Comparison of ENCODE assay signal across 12 mouse cellular contexts in the genomic region with DNA sequence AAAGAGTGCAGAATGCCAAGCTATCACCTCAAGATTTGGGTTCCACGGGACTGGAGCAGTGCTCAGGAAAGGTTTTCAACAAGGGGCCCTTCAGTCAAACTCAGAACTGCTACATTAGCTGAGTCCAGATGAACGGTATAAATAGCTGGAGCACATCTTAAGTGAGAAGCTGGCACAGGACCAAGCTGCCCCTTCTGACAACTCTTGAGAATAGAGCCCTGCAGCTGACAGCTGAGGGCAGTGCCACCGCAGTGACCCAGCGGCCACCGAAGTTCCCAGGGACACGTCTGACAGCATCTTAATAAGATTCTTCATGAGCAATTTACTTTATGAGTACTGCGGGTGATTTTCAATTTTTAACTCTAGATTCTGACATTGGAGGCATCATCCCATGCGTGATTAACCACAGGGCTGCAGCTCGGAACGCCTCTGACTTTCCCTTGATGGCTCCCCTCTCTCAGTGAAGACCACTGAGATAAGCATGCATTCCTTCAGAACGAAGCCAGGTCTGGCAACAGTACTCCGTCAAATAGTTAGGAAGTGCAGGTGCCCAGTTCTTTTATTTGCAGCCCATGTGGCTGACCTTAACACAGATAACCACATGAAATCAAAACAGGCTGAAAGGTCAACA. TPM values are rescaled to one million over a fixed set of nuclear protein-coding genes. Genes with fewer than 3 reads are reported as not detected.
DNase-seq lines count a peak whose midpoint lies in the region; ATAC-seq and TF ChIP-seq lines count a peak whose summit lies in the region.
"Had no signal": no experiment of that assay in that cellular context is flagged by ENCODE, and none has a peak within 500 bp of the region (broad histone marks: within the 10 kb centered on the region; RNA-seq: fewer than 3 reads in every experiment).

No protein-coding gene starts in this region.

- ATAC-seq in stomach, embryonic 16.5 days (ENCODE audit: insufficient read depth, low FRiP score): no peak
- ATAC-seq in stomach, postnatal 0 days (ENCODE audit: low FRiP score, low TSS enrichment): no peak
- ATAC-seq in heart, embryonic 14.5 days (ENCODE audit: insufficient number of reproducible peaks, insufficient read depth, low FRiP score, low read depth): peak; percentile 64
- ATAC-seq in megakaryocyte, adult 5-6 weeks (ENCODE audit: poor library complexity, severe bottlenecking): no peak

- H3K4me3 ChIP-seq in stomach, embryonic 16.5 days (replicated peaks; ENCODE audit: low read length): no peak overlapping the region
- no peak overlapping the region for H3K4me3 ChIP-seq in stomach, postnatal 0 days (ENCODE audit: low read depth, low read length)
- peak overlapping the region; percentile 2 to 11; a peak in 3 of 4 replicates for H3K4me3 ChIP-seq in heart, embryonic 14.5 days (ENCODE audit: control insufficient read depth in 1 of 2, insufficient read depth in 1 of 2, low read depth in 1 of 2, low read length in 2 of 2)
- H3K4me3 ChIP-seq in myocyte: no peak overlapping the region
- H3K4me3 ChIP-seq: erythroblast, embryonic 14.5 days had no signal

- H3K4me2 ChIP-seq in stomach, embryonic 16.5 days (ENCODE audit: low read depth, low read length): no peak overlapping the region; the same call in 1 of the 2 replicates
- no peak overlapping the region; the same call in 1 of the 2 replicates for H3K4me2 ChIP-seq in stomach, postnatal 0 days (replicated peaks; ENCODE audit: low read depth)
- peak overlapping the region; percentile 60 for H3K4me2 ChIP-seq in heart, embryonic 14.5 days (ENCODE audit: low read length)
- peak overlapping the region; percentile 21 for H3K4me2 ChIP-seq in myocyte (ENCODE audit: low read depth)

- TF ChIP-seq EP300 in stomach, postnatal 0 days (optimal IDR thresholded peaks at IDR 0.05): no peak

- no peak for TF ChIP-seq CTCF in stomach, postnatal 0 days (IDR thresholded peaks at IDR 0.05; ENCODE audit: low read depth)

- peak overlapping the region; percentile 33 for H3K27ac ChIP-seq in stomach, embryonic 16.5 days (ENCODE audit: low read length)
- no peak overlapping the region for H3K27ac ChIP-seq in stomach, postnatal 0 days (replicated peaks)
- peak overlapping the region; percentile 84 to 86 for H3K27ac ChIP-seq in heart, embryonic 14.5 days (replicated peaks in 1 of 2; ENCODE audit: control insufficient read depth in 1 of 2, insufficient read depth in 1 of 2, low read depth in 2 of 2, low read length in 2 of 2)
- H3K27ac ChIP-seq: macrophage had no signal

- H3K9me3 ChIP-seq in stomach, embryonic 16.5 days (replicated peaks; ENCODE audit: control insufficient read depth, low read length): no peaks in the 10 kb centered on the region
- H3K9me3 ChIP-seq in stomach, postnatal 0 days (ENCODE audit: control insufficient read depth, low read length): no peaks in the 10 kb centered on the region
- H3K9me3 ChIP-seq in heart, embryonic 14.5 days (ENCODE audit: control insufficient read depth, low read length): no peaks in the 10 kb centered on the region
- H3K9me3 ChIP-seq: G1E had no signal

- H3K79me2 ChIP-seq in myocyte (ENCODE audit: control insufficient read depth, insufficient read depth): peaks cover 60% of the 10 kb centered on the region

- no peak overlapping the region for H3K9ac ChIP-seq in stomach, embryonic 16.5 days (ENCODE audit: low read length)
- no peak overlapping the region for H3K9ac ChIP-seq in stomach, postnatal 0 days (ENCODE audit: low read length)
- H3K9ac ChIP-seq in heart, embryonic 14.5 days (ENCODE audit: low read length): no peak overlapping the region; the same call in 1 of the 2 replicates

- no peak for TF ChIP-seq POLR2A in myocyte (IDR thresholded peaks at IDR 0.05; ENCODE audit: insufficient read length, low read depth)

- H3K36me3 ChIP-seq in stomach, embryonic 16.5 days (ENCODE audit: control insufficient read depth, insufficient read depth, low read length): no peaks in the 10 kb centered on the region
- no peaks in the 10 kb centered on the region for H3K36me3 ChIP-seq in stomach, postnatal 0 days (ENCODE audit: control insufficient read depth, insufficient read depth, low read length)
- no peaks in the 10 kb centered on the region for H3K36me3 ChIP-seq in heart, embryonic 14.5 days (ENCODE audit: control insufficient read depth, insufficient read depth, low read length)
- no peaks in the 10 kb centered on the region for H3K36me3 ChIP-seq in myocyte (ENCODE audit: control insufficient read depth, insufficient read depth)
- H3K36me3 ChIP-seq: G1E had no signal

- DNase-seq in kidney, adult 18-20 months: peak; percentile 23
- DNase-seq in kidney, adult 11 months: no peak
- DNase-seq in stomach, postnatal 0 days (ENCODE audit: low spot score): no peak
- DNase-seq in left cerebral cortex, adult 18-20 months (ENCODE audit: low spot score in 2 of 2): no peak
- DNase-seq: thymus, postnatal 36 days had no signal

- H3ac ChIP-seq in myocyte (ENCODE audit: control insufficient read depth, insufficient read length): no peak overlapping the region

- no peaks in the 10 kb centered on the region for H3K27me3 ChIP-seq in stomach, embryonic 16.5 days (ENCODE audit: control insufficient read depth, insufficient read depth, low read length)
- H3K27me3 ChIP-seq in stomach, postnatal 0 days (ENCODE audit: control insufficient read depth, insufficient read depth, low read length): no peaks in the 10 kb centered on the region
- no peaks in the 10 kb centered on the region for H3K27me3 ChIP-seq in heart, embryonic 14.5 days (ENCODE audit: control insufficient read depth, insufficient read depth, low read length)
- H3K27me3 ChIP-seq in myocyte (ENCODE audit: control insufficient read depth, insufficient read depth, insufficient read length): no peaks in the 10 kb centered on the region

- 48% methylated on average over 12 of the region's 12 CpGs for WGBS in stomach, embryonic 16.5 days
- WGBS in stomach, postnatal 0 days: 44% methylated on average over 12 of the region's 12 CpGs
- 14% methylated on average over 12 of the region's 12 CpGs for WGBS in heart, embryonic 14.5 days

- peaks cover 14% of the 10 kb centered on the region for H3K4me1 ChIP-seq in stomach, embryonic 16.5 days (ENCODE audit: control insufficient read depth, insufficient read depth, low read length)
- H3K4me1 ChIP-seq in stomach, postnatal 0 days (replicated peaks; ENCODE audit: control insufficient read depth, insufficient read depth): no peaks in the 10 kb centered on the region
- peaks cover 22 to 67% of the 10 kb centered on the region in 2 experiments for H3K4me1 ChIP-seq in heart, embryonic 14.5 days (ENCODE audit: control insufficient read depth in 2 of 2, insufficient read depth in 2 of 2, low read length in 2 of 2)

TF ChIP-seq in myocyte, 11 proteins besides CTCF, POLR2A, EP300 and RAD21:
- TF ChIP-seq POLR2AphosphoS2 (IDR thresholded peaks at IDR 0.05; ENCODE audit: insufficient read length, low read depth) (no peak), MYOG (IDR thresholded peaks at IDR 0.05; ENCODE audit: control insufficient read depth in 1 of 3, insufficient read depth in 1 of 3, insufficient read length in 2 of 3, low read depth in 2 of 3) (peak in 1 of 3 experiments; percentile 11), MYOD1 (IDR thresholded peaks at IDR 0.05; ENCODE audit: control insufficient read depth in 1 of 3, insufficient read length in 2 of 3, low read depth in 2 of 3) (peak in 1 of 3 experiments; percentile 5)
TF ChIP-seq in myocyte: peak in this region for 2.

RNA-seq across cellular contexts. Expression of a gene that starts 23.1 kb away (rescaled TPM):
- polyA plus RNA-seq in stomach, embryonic 16.5 days (2015; fragmentation: Nextera tagmentation; extraction: Ambion mirVana): 4.2 and 5.7 TPM in 2 replicates
- 3.9 and 4.3 TPM in 2 replicates for polyA plus RNA-seq in stomach, postnatal 0 days (2015; fragmentation: Nextera tagmentation; extraction: Ambion mirVana)
- polyA plus RNA-seq in heart, embryonic 14.5 days (2014; fragmentation: Nextera tagmentation; extraction: Ambion mirVana): 17.5 and 19.4 TPM in 2 replicates
- 3.5 TPM for polyA plus RNA-seq in myocyte (2012; fragmentation: generic; extraction: Trizol)
- 6.2 and 7.7 TPM in 2 replicates for total RNA-seq in megakaryocyte, adult 5-6 weeks (2015)
- total RNA-seq in megakaryocyte, adult 5-6 weeks (2017): 3.3 and 5.0 TPM in 2 replicates
- total RNA-seq in left cerebral cortex, adult 18-20 months (2021): 10 to 100 TPM; 21.5 to 22.0 TPM
- polyA plus RNA-seq: erythroblast, embryonic 14.5 days had no signal

Comparison
In these comparisons a context has a peak if more than half of its experiments do, and no peak if none do; other contexts are left out.
1. H3K4me2 ChIP-seq: peak in heart, embryonic 14.5 days (single experiment) and myocyte (single experiment); none in stomach, embryonic 16.5 days (single experiment) and stomach, postnatal 0 days (single experiment).
2. H3K4me3 ChIP-seq: peak in heart, embryonic 14.5 days (2 of 2); none in stomach, embryonic 16.5 days (single experiment), stomach, postnatal 0 days (single experiment) and myocyte (single experiment).